Mouse (Mus musculus): ENCODE results near the gene Unk. TPM values are rescaled to one million over a fixed set of nuclear protein-coding genes. Genes with fewer than 3 reads are reported as not detected.

Gene Unk
- total RNA-seq, 2 experiments from 2014 or later, result 20.6 to 23.1 TPM

GRCm38 (mm10) chr11:116059691-116060025 lies 29.5 kb downstream of the Unk start:
- DNase-seq (ENCODE audit: low spot score in 2 of 2), result no peak

DNA sequence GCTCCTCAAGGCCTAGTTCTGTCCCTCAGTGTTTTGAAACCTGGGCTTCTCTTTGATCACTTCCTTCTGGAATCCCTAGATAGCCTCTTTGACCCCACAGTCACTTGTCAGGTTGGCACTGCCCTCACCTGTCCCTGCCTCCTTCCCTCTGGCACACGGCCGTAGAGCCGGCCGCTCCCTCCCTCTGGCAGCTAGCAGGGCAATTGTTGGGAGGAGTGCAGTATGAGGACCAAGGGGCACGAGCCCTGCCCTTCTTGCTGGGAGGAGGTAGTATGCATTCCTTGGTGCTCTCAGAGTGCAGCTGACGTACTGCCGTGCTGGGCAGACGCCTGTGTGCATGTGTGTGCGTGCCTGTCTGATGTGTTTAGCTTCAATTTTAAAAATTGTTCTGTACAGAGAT lies 30.5 kb downstream of the Unk start:
- no peak for DNase-seq (ENCODE audit: low spot score in 2 of 2)

DNA sequence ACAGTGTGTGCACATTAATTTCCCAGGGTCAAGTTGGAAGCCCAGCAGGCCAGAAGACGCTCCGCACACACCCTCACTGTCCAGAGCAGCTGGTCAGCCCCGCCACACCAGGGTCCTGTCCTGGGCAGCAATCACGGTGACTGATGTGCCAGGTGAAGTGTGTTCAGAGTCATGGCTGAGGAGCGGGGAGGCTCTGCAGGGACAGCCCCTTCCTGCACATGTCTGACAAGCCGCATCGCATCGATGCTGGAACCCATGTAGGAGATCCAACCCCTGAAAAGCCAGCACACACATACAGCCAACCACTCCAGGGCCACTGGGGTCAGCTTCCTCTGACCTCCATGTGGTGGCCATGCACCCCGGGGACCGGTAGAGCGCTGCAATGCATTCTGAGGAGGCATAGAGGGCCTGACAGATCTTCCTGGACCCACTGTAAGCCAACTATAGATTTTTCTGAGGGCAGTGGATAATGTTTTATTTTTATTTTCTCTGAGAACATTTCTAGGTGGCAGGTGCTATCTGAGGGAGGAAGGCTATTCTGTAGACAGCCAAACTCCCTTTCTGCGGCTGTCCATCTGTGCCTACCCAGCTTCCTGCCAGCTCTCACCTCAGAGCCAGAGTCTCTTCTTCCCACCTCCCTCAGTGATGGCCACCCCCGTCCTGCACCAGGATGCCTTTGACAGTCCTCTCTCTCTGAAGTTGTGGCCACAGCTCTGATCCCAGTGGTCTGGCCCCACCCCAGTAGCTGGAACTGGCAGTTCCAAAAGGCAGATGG lies 31.7 kb downstream of the Unk start:
- DNase-seq (ENCODE audit: low spot score in 2 of 2), result peak in 1 of 2 experiments; percentile 57

DNA sequence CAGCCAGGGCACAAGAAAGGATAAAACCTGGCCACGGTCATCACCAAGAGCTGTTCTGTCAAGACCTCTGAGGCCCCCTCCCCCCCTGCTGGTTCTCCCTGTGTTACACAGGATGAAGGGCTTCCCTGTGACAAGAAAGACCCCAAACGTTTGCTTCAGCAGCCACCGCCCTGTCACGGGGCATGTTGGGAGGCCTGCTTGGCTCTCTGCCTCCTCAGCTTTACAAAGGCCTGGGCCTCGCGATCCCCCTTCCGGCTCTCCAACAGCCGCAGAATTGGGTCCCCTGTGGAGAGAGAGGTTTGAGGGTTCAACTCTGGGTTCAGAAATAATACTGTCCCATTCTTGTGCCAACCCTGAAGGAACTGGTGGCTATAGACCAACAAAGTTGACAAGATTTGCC lies 32.4 kb downstream of the Unk start:
- no peak for DNase-seq (ENCODE audit: low spot score in 2 of 2)

GRCm38 (mm10) chr11:116063562-116063961 lies 33.4 kb downstream of the Unk start:
- DNase-seq (ENCODE audit: low spot score in 2 of 2), result no peak

DNA sequence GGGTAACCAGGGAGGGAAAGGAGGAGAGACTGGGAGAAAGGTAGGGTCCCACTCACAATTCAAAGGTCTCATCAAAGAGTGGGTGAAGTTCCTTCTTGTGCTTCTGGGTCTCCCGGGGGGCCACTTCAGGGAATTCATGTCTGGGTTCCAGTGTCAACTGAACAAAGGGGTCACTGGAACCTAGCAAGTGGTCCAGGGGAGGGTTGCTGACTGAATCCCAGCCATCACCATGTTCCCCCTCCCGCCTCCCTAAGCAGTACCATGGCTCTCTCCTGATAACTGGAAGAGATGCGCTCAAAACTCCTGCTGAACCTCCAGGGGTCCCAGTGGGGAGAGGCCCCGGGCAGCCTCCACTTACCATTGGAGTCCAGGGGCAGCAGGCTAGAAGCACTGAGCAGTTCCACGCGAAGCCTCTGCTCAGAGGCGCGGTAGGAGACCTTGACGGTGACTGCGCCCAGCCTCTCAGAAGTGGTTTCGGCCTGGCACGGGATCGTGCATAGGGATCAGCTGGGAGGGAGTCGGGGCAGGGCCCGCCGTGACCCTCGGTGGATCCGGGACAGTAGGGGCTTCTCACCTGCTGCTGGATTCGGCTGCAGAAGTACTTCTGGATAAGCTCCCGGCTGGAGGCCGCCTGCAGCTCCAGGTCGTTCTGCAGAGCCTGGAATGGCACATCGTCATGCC lies 34.2 kb downstream of the Unk start:
- no peak for DNase-seq (ENCODE audit: low spot score in 2 of 2)

- no peak for DNase-seq (ENCODE audit: low spot score in 2 of 2)
These were observed 35.2 kb downstream of the Unk start for GRCm38 (mm10) chr11:116065345-116065744.

- no peak for DNase-seq (ENCODE audit: low spot score in 2 of 2)
These were observed 41.4 kb downstream of the Unk start for GRCm38 (mm10) chr11:116071510-116071909.

DNA sequence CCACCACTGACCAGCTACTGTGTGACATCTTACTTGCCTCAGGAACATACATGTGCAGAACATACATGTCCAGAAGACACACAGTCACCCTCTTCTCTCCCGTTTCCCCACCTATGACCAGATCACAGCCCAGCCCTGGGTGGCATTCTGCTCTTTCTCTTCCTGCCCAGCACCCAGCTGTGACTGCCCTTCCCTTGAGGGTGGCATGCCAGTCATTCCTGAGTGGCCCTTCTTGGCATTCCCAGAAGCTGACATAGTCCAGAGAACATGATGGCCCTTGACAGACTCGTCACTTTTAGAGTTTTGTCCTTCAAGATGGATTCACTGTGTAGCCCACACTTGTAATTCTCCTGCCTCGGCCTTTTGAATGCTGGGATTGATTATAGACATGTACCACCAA lies 42.5 kb downstream of the Unk start:
- no peak for DNase-seq (ENCODE audit: low spot score in 2 of 2)

DNA sequence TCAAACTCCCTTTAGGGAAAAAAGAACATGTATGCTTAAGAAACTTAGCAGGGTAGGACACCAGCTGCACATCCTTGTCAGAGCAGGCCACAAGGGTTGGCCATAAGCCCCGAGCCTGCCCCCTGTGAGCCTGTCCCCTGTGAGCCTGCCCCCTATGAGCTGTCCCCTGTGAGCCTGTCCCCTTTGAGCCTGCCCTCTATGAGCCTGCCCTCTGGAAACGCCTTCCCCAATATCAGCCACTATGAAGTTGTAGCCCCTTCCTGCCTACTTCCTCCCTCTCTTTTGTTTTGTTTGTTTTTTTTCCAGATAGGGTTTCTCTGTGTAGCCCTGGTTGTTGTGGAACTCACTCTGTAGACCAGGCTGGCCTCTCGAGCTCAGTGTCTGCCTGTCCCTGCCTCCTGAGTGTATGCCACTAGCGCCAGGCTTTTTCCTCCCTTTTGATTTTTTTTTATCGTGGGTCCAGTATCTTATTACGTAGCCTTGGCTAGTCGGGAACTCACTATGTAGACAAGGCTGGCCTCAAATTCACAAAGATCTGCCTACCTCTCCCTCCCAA lies 44.4 kb downstream of the Unk start:
- no peak for DNase-seq (ENCODE audit: low spot score in 2 of 2)

DNA sequence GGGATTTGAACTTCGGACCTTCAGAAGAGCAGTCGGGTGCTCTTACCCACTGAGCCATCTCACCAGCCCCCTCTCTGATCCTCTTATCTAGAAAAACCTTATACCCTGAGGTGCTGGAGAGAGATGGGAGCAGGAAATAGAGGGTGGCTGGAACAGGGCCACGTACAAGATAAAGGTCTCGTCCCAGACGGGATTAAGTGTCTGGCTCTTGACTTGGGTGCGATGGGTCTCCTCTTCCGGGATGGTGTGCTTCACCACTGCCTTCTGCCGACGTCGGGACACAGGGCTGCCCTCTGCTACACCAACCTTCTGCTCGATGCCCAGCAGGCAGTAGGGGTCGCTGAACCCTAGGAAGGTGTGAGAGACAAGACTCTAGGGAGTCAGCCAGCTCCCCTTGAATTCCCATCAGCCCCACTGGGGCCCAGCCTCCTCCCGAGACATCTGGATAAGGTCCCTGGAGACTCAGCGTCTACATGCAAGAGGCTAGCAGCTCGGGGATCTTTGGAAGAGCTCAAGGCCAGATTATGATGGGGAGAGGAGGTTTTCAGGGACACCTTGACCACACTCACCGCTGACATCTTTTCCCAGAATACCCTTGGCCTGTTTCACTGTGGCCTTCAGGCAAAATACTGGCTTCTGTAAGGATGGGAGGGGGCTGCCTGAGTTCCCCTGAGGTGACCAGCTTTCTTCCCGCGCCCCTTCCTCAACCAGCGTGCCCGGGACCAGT lies 45.6 kb downstream of the Unk start:
- DNase-seq (ENCODE audit: low spot score in 2 of 2), result no peak

DNA sequence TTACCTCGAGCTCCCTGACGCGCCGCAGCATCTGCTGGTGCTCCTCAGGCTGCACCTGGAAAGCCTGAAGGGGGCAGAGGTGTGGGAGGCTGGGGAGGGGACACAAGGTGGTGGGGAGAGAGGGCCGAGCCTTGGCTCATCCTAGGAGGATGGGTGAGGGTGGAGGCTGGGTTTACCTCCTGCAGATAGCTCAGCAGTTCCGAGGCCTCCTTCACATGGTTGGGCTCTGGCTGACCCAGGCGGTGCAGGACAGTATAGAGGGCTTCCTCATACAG lies 46.1 kb downstream of the Unk start:
- DNase-seq (ENCODE audit: low spot score in 2 of 2), result no peak

DNA sequence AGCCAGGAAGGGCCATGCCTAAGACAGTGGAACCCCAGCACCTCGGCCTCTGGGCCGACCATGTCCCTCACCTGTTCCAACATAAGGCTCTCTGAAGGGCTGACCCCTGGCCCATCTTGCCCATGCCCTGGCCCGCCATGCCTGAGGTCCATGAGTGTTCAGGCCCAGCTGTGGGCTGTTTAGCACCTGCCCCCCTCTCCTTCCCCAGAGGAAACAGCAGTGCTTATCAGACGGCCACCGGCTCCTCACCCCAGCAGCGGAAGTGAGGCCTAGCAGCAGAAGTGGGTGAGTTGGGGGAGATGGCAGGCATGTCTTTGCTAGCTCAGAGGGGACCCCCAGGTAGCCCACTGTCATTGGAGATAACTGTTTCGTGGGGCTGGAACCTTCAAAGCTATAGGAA lies 46.7 kb downstream of the Unk start:
- DNase-seq (ENCODE audit: low spot score in 2 of 2), result no peak

DNA sequence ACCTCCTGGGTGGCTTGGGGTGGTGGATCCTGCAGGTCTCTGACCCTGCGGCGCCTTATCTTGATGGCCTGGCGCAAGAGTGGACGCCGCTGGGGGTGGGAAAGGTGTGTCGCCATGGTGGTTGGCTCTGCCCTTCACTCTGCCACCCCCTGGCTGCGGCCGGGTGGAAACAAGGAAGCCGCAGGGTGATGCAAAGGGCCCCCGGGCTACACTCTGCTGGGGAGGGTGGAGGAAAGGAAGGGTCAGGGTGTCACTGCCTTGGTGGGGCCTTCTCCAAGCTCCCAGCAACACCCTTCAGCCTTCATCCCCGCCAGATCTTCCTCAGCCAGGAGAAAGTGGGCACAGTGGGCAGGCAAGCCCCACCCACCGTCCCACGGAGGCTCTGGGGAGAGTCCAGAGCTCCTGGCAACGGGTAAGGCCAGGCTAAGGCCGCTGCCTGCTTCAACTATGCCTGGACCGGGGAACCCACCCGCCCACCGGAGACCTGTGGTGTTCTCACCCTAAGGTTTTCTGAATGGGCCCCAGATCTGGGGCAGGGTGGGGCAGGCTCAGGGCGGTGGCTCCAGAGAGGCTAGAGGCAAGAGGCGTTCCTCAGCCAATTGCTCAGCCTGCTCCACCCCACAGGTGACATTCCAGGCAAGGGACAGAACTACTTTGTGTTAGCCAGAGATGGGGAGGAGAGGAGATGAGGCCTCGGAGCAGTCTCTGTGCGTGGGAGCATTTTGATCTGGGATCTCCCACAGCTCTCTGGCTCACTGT lies 47.5 kb downstream of the Unk start, which contains the start of gene Unc13d:
Gene Unc13d, minus strand, starts transcription at position 516 of the 759 bp plus-strand sequence.
- no peak for DNase-seq (ENCODE audit: low spot score in 2 of 2)

DNA sequence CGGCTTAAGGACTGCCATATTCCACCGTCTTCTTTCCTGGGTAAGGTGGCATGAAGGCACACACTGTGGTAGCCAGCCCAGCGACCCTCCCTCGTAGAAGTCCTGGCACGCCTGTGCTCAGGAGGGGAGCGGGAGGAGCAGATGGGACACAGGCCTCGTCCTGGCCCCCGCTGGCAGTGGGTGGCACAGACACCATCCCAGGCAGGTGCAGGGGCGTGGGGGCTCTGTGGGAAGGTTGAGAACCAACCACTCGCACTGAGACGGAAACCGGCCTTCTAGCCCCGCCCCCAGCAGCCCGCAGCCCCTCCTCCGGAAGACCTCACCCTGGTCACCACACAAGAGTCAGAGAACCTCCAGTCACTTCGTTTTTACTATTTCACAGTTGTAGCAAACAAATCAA lies 48.1 kb downstream of the Unk start:
- no peak for DNase-seq (ENCODE audit: low spot score in 2 of 2)

DNA sequence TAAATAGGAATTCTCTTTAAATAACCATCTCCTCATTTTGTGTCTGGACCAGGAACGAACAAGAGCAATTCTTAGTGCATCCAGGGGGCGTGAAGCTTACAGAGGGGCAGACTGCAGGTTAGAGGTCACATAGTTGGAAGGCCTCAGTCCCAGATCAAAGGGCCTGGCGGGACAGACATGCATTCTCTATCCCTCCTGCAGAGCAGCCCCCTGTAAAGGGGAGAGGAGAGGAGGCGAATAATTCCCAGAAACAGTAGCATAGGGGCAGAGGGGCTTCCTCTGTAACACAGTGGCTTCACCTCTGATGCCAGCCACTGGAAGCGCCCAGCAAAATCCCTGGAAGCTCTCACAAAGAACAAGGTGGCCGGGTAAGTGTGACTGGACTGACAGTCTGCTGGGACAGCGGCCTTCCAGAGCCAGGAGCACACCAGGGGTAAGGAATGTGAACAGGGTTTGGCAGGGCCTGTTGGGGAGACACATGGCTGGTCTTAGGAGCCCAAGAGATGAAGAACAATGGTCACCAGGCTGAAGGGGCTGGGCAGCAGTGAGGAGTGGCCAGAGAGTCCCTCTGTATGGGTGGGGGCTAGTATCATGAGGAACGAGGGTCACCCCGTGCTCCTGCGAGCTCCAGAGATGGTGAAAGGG lies 48.7 kb downstream of the Unk start:
- no peak for DNase-seq (ENCODE audit: low spot score in 2 of 2)

- peak; percentile 88 to 94 for DNase-seq (ENCODE audit: low spot score in 2 of 2)
These were observed 49.4 kb downstream of the Unk start for GRCm38 (mm10) chr11:116079511-116079910.

GRCm38 (mm10) chr11:116081081-116081480 lies 51.0 kb downstream of the Unk start:
- DNase-seq (ENCODE audit: low spot score in 2 of 2), result no peak

DNA sequence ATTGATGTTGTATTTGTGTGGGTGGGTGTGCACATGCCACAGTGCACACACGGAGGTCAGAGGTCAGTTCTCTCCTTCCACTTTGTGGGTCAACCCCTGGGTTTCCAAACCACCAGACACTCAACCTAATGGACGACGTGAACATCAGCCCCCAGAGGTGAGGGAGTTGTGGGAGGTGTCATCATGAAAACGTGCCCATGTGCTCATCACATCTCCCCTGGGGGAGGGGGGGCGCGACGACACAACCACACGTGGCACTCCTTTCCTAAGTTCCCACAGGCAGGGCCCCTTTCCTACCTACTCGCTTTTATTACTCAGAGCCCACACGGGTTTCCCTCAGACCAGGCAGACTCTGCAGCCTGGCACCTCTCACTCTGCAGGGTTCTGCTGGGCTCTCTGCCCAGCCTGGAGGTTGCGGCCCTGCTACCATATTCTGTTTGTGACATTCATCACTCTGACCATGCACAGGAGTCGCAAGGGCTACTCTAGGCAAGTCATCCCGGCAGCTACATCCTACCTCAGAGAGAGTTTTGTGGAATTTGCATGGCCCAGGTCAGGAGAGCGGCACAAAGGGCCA lies 53.1 kb downstream of the Unk start:
- no peak for DNase-seq (ENCODE audit: low spot score in 2 of 2)

GRCm38 (mm10) chr11:116084166-116084565 lies 54.0 kb downstream of the Unk start:
- no peak for DNase-seq (ENCODE audit: low spot score in 2 of 2)

Data from layer of hippocampus, adult 18-20 months (tissue).